Mouse (Mus musculus): Measurements from ENCODE around the gene Ipo9. TPM values are rescaled to one million over a fixed set of nuclear protein-coding genes. Genes with fewer than 3 reads are reported as not detected.

The Ipo9 gene
- polyA plus RNA-seq, 1 experiment from 2014 or later: 53.1 TPM

DNA sequence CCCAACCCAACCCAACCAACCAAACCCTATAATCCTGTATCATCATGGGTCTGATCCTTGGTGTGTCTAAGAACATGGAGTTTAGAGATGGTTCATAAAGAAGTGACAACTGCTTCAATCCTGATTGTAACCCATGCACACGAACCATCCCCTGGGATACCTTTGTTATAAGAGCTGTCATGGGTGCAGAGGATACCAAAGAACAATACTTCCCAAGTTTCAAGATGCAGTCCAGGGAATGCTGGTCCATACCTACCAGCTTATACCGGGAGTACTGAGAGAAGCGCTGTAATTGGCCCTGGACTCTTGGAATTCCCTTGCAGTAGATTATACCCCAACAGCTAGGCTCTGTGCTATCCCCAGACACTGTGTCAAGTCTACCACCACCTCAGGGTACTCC, 11.6 kb upstream of the Ipo9 start:
- Histone ChIP-seq H3K9ac (ENCODE audit: low read depth, low read length) (no peak overlapping the region), H3K27me3 (ENCODE audit: insufficient read depth, low read length) (no peaks in the 10 kb centered on the region), H3K4me2 (ENCODE audit: low read length) (no peak overlapping the region), H3K9me3 (replicated peaks; ENCODE audit: low read length) (no peaks in the 10 kb centered on the region), H3K27ac (no peak overlapping the region), H3K4me1 (replicated peaks; ENCODE audit: insufficient read depth, low read length) (no peaks in the 10 kb centered on the region), H3K36me3 (ENCODE audit: insufficient read depth, low read length) (peaks cover 22% of the 10 kb centered on the region), H3K4me3 (replicated peaks; ENCODE audit: low read depth, low read length) (no peak overlapping the region)
- no peak for DNase-seq (ENCODE audit: low spot score)
- 93% methylated on average over 3 of the region's 3 CpGs for WGBS
- TF ChIP-seq CTCF (IDR thresholded peaks at IDR 0.05; ENCODE audit: low read depth): no peak
- no peak for ATAC-seq (replicated peaks; ENCODE audit: low FRiP score, low read depth)

DNA sequence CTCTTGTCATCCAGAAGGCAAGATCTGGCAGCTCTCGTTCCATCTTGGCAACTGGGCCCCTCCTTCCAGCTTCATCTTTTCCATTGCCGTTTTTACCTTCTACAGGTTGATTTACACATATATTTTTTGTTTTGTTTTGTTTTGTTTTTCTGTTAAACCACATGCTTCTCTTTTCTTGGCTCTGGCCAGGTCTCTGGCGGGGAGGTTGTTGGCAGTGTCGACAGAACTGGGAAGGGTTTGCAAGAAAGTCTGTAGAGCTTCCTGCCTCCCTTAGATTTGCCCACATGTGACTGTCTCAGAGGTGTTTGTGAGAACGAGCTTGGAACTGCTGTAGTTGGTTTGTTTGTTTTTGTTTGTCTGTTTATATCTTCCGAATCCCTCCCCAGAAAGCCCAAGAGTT, 10.7 kb upstream of the Ipo9 start:
- Histone ChIP-seq H3K4me3 (replicated peaks; ENCODE audit: low read depth, low read length) (no peak overlapping the region), H3K4me2 (ENCODE audit: low read length) (no peak overlapping the region), H3K27ac (no peak overlapping the region), H3K27me3 (ENCODE audit: insufficient read depth, low read length) (no peaks in the 10 kb centered on the region), H3K36me3 (ENCODE audit: insufficient read depth, low read length) (peaks cover 22% of the 10 kb centered on the region), H3K4me1 (replicated peaks; ENCODE audit: insufficient read depth, low read length) (no peaks in the 10 kb centered on the region), H3K9ac (ENCODE audit: low read depth, low read length) (no peak overlapping the region), H3K9me3 (replicated peaks; ENCODE audit: low read length) (no peaks in the 10 kb centered on the region)
- DNase-seq (ENCODE audit: low spot score) (no peak), ATAC-seq (replicated peaks; ENCODE audit: low FRiP score, low read depth) (no peak)
- 83% methylated on average over 6 of the region's 6 CpGs for WGBS
- TF ChIP-seq CTCF (IDR thresholded peaks at IDR 0.05; ENCODE audit: low read depth): no peak

DNA sequence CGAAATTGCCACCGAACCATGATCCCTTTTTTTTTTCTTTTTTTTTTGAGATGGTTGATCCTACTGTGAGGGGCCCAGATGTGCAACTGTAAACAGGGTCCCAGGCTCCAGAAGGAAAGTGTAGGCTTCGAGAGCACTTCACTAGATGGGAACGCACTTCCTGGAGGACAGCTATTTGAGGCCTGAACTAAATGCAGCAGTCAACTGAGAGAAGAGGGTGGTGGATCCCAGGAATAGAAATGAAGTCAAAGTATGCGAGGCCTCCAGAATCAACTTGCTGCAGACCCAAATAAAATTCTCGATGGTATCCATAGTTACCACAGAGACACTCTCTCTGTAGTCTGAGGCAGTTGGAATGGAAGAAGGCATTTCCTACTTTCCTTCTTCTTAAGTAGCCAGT, 8.5 kb upstream of the Ipo9 start:
- DNase-seq (ENCODE audit: low spot score) (no peak), ATAC-seq (replicated peaks; ENCODE audit: low FRiP score, low read depth) (no peak)
- Histone ChIP-seq H3K9me3 (replicated peaks; ENCODE audit: low read length) (no peaks in the 10 kb centered on the region), H3K27ac (no peak overlapping the region), H3K4me1 (replicated peaks; ENCODE audit: insufficient read depth, low read length) (no peaks in the 10 kb centered on the region), H3K4me2 (ENCODE audit: low read length) (no peak overlapping the region), H3K36me3 (ENCODE audit: insufficient read depth, low read length) (peaks cover 22% of the 10 kb centered on the region), H3K4me3 (replicated peaks; ENCODE audit: low read depth, low read length) (no peak overlapping the region), H3K27me3 (ENCODE audit: insufficient read depth, low read length) (no peaks in the 10 kb centered on the region), H3K9ac (ENCODE audit: low read depth, low read length) (no peak overlapping the region)
- no peak for TF ChIP-seq CTCF (IDR thresholded peaks at IDR 0.05; ENCODE audit: low read depth)
- WGBS: 94% methylated on average over 6 of the region's 6 CpGs

DNA sequence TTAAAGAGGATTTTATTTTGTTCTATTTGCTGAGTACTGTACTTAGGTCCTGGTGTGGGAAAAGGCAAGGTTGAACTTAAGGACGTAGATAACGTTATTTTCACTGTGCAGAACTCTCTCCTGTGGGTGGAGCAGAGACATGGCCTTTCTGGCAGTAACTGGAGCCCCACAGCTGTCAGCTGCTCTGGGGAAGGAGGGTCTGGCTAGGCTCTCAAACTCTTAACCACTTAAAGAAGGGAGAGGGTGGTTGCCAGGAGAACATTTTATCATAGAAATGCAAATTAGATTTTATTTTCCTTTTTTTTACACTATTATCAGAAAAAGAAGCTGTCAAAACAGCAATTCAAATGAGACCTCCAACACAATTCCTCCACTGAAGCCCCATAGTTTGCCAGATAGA, 5.5 kb upstream of the Ipo9 start:
- TF ChIP-seq CTCF (IDR thresholded peaks at IDR 0.05; ENCODE audit: low read depth): no peak
- no peak for ATAC-seq (replicated peaks; ENCODE audit: low FRiP score, low read depth)
- H3K27ac ChIP-seq: no peak overlapping the region
- no peaks in the 10 kb centered on the region for H3K27me3 ChIP-seq (ENCODE audit: insufficient read depth, low read length)
- H3K4me1 ChIP-seq (replicated peaks; ENCODE audit: insufficient read depth, low read length): peaks cover 1% of the 10 kb centered on the region; the same call in 1 of the 2 replicates
- H3K4me2 ChIP-seq (ENCODE audit: low read length): no peak overlapping the region
- no peaks in the 10 kb centered on the region for H3K9me3 ChIP-seq (replicated peaks; ENCODE audit: low read length)
- DNase-seq (ENCODE audit: low spot score): peak; percentile 24
- no peak overlapping the region for H3K9ac ChIP-seq (ENCODE audit: low read depth, low read length)
- H3K4me3 ChIP-seq (replicated peaks; ENCODE audit: low read depth, low read length): no peak overlapping the region
- H3K36me3 ChIP-seq (ENCODE audit: insufficient read depth, low read length): no peaks in the 10 kb centered on the region
- 10% methylated on average over 2 of the region's 2 CpGs for WGBS

GRCm38 (mm10) chr1:135430669-135431017, 344 bp upstream of the Ipo9 start:
- no peaks in the 10 kb centered on the region for H3K9me3 ChIP-seq (replicated peaks; ENCODE audit: low read length)
- TF ChIP-seq CTCF (IDR thresholded peaks at IDR 0.05; ENCODE audit: low read depth): no peak
- DNase-seq (ENCODE audit: low spot score): no peak
- 0 out of 2 replicates have a peak overlapping the region, but pooled peaks have one; percentile 81 for H3K27ac ChIP-seq
- 2% methylated on average over 14 of the region's 14 CpGs for WGBS
- peak; percentile 48; the same call in 1 of the 2 replicates for ATAC-seq (replicated peaks; ENCODE audit: low FRiP score, low read depth)
- H3K27me3 ChIP-seq (ENCODE audit: insufficient read depth, low read length): no peaks in the 10 kb centered on the region
- H3K36me3 ChIP-seq (ENCODE audit: insufficient read depth, low read length): no peaks in the 10 kb centered on the region
- peak overlapping the region; percentile 68 for H3K4me2 ChIP-seq (ENCODE audit: low read length)
- H3K4me1 ChIP-seq (replicated peaks; ENCODE audit: insufficient read depth, low read length): peaks cover 7% of the 10 kb centered on the region; the same call in 1 of the 2 replicates
- H3K9ac ChIP-seq (ENCODE audit: low read depth, low read length): peak overlapping the region; percentile 91; the same call in 1 of the 2 replicates
- H3K4me3 ChIP-seq (replicated peaks; ENCODE audit: low read depth, low read length): peak overlapping the region; percentile 96

DNA sequence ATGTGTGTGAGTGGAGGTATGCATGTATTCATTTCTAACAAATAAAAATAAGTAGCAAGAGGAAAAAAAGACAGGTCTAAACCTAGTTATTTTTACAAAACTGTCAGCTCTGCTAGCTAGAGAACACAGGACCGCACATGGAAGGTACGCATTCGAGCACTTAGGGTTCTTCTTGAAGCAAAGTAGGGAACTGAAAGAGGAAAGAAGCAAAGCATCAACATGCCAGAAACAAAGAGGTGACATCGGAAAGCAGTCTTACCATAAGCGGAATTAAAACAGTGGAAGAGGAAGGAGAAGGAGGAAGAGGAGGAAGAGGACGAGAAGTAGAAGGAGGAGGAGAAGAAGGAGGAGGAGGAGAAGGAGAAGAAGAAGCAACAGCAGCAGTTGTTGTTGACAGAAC, 2.9 kb downstream of the Ipo9 start:
- H3K9ac ChIP-seq (ENCODE audit: low read depth, low read length): no peak overlapping the region
- no peaks in the 10 kb centered on the region for H3K9me3 ChIP-seq (replicated peaks; ENCODE audit: low read length)
- DNase-seq (ENCODE audit: low spot score) (no peak), ATAC-seq (replicated peaks; ENCODE audit: low FRiP score, low read depth) (no peak)
- H3K4me3 ChIP-seq (replicated peaks; ENCODE audit: low read depth, low read length): no peak overlapping the region
- H3K36me3 ChIP-seq (ENCODE audit: insufficient read depth, low read length): 0 out of 2 replicates have a peak, but pooled peaks cover 7% of the 10 kb centered on the region
- H3K4me1 ChIP-seq (replicated peaks; ENCODE audit: insufficient read depth, low read length): peaks cover 7% of the 10 kb centered on the region; the same call in 1 of the 2 replicates
- H3K4me2 ChIP-seq (ENCODE audit: low read length): no peak overlapping the region
- no peak for TF ChIP-seq CTCF (IDR thresholded peaks at IDR 0.05; ENCODE audit: low read depth)
- H3K27me3 ChIP-seq (ENCODE audit: insufficient read depth, low read length): no peaks in the 10 kb centered on the region
- WGBS: 82% methylated on average over 6 of the region's 6 CpGs
- no peak overlapping the region for H3K27ac ChIP-seq

DNA sequence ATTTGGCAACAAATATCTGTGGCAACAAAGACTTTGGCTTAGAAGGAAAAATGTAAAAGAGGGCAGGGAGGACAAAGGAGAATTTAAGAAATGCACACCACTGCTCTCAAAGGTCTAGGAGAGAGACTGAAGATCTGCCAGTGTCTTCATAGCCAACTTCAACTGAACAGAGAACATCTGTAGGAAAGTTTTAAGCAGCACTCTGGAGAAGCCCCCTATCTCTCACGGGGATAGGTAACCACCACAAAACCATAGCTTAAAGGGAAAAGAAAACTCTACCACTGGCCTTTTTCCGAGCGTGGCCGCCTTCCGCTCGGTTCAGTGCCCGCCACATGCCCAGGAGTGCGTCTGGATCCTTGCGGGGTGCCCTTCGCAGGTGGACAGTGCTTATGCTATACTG, 3.7 kb downstream of the Ipo9 start:
- no peak overlapping the region for H3K9ac ChIP-seq (ENCODE audit: low read depth, low read length)
- peaks cover 7% of the 10 kb centered on the region; the same call in 1 of the 2 replicates for H3K4me1 ChIP-seq (replicated peaks; ENCODE audit: insufficient read depth, low read length)
- 79% methylated on average over 10 of the region's 10 CpGs for WGBS
- H3K27me3 ChIP-seq (ENCODE audit: insufficient read depth, low read length): no peaks in the 10 kb centered on the region
- H3K9me3 ChIP-seq (replicated peaks; ENCODE audit: low read length): no peaks in the 10 kb centered on the region
- H3K36me3 ChIP-seq (ENCODE audit: insufficient read depth, low read length): 0 out of 2 replicates have a peak, but pooled peaks cover 7% of the 10 kb centered on the region
- H3K4me2 ChIP-seq (ENCODE audit: low read length): no peak overlapping the region
- no peak for ATAC-seq (replicated peaks; ENCODE audit: low FRiP score, low read depth)
- no peak overlapping the region for H3K4me3 ChIP-seq (replicated peaks; ENCODE audit: low read depth, low read length)
- TF ChIP-seq CTCF (IDR thresholded peaks at IDR 0.05; ENCODE audit: low read depth): no peak
- DNase-seq (ENCODE audit: low spot score): no peak
- H3K27ac ChIP-seq: no peak overlapping the region

Measured in kidney, postnatal 0 days (tissue).